Mouse (Mus musculus): ENCODE data around the gene Kdm4c. TPM values are rescaled to one million over a fixed set of nuclear protein-coding genes. Genes with fewer than 3 reads are reported as not detected.
"Not testable (repeated sequence)": the region's sequence is repeated elsewhere in the genome, so short reads cannot be mapped to it uniquely, and the experiment has no call there.

The Kdm4c gene
- 10 to 100 TPM; 27.5 to 27.8 TPM for total RNA-seq (2021)

DNA sequence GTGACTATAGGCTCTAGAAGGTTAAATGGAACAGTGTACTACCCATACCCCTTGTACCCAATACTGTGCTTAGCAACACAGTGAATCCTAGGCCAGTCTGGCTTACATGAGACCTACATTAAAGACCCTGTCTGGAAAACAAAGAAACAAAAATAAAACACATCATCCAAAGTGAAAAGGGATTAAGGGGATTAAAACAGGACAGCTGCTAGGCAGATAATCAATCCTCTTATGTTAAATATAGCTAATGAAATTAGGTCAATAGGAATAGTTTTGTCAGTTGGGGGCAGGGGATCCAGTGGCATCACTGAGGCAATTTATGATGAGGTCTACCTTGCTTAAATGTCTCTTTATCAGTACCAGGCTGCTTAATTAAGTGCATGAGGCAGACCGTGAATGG, at the start of gene Kdm4c:
Kdm4c (plus strand) TSS at position 322 of the 400 bp plus-strand sequence.
- DNase-seq, result no peak
- intact Hi-C loops (cut with DNase I), result no loop called here

DNA sequence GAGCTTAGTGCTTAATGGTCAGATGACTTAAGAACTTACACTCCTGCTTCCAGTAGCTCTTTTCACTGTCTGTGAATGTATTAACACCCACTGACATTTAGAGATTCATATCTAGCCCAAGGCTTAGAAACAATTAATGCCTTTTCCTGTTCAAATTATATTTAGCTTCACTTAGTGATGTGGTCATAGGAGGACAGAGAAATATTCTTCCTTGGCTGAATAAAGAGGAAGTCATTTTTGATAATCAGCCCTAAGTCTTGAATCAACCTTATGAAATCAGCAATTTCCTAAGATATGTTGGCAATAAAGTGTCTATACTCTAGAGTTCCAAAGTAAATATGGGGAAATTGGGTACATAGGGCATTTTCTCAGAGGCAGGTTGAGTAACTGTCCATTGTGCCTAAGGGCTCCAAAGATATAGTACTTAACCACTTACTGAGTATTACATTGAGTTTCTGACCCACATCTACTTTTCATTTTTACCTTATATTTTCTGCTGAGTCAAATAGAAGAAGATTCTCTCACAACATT, 41.0 kb upstream of the Kdm4c start:
- DNase-seq, result no peak
- intact Hi-C loops (cut with DNase I), result no loop called here

DNA sequence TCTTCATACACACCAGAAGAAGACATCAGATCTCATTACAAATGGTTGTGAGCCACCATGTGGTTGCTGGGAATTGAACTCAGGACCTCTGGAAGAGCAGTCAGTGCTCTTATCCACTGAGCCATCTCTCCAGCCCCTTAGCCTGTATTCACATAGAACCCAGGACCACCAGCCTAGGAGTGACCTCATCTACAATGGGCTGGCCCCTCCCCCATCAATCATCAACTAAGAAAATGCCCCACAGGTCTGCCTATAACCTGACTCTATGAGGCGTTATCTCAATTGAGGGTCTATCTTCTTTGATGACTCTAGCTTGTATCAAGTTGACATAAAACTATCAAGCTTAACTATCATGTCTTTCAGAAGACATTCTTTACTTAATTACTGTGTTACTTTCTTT, 20.5 kb upstream of the Kdm4c start:
- intact Hi-C loops (cut with DNase I); DNase-seq: not testable (repeated sequence)

DNA sequence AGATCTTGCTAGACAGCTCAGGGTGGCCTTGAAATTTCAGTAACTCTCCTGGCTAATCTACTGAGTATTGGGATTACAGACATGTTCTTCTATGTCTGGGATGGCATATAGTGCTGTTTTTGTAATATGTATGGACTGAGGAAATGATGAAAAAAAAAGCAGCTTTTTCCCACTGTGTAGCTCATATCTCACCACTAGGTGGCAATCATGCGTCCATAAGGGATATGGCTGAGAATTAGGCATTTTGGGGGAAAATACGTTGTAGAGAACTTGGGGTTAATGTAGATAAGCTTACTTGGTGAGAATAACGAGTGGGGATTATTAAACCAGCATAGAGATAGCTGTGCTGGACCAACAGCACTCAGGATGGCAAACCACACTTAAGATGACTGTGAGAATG, 19.9 kb upstream of the Kdm4c start:
- intact Hi-C loops (cut with DNase I), result no loop called here

DNA sequence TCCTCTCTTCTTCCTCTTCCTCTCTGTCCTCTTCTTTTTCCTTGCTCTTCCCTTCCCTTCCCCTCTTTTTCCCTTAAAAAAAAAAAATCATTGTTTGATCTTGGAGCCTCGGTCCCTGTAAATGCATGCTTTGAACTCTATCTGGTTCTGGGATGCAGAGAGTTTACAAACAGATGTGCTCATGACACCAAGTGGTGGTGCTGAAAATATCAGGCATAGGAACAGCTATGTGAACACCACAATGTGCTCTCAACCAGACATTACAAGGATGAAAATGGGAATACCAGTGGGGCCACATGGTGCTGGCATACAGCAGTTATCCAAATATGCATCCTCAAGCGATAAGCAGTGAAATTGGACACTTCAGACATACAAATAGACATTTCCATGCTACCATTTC, 18.1 kb upstream of the Kdm4c start:
- intact Hi-C loops (cut with DNase I), result no loop called here
- no peak for DNase-seq

More for the DNA sequence above, 19.9 kb upstream of the Kdm4c start:
- no peak for DNase-seq

DNA sequence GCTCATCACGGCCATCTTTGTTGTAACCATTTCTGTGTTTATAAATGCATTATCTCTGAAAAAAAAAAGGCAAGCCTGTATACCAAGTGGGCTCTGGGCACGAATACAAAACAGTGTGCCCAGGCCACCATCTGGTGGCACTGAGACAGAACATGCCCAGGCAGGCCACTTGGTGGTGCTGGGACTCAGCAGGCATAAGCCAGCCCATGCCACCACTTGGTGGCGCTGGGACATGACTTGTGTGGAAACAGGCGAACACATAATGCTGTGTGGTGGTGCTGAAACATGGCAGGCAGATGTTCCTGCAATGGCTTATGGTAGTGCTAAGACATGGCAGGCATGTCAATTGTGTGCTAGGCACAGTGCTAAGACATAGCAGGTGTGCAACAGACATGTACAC, 11.3 kb upstream of the Kdm4c start:
- DNase-seq, result peak; percentile 36
- intact Hi-C loops (cut with DNase I), result no loop called here

DNA sequence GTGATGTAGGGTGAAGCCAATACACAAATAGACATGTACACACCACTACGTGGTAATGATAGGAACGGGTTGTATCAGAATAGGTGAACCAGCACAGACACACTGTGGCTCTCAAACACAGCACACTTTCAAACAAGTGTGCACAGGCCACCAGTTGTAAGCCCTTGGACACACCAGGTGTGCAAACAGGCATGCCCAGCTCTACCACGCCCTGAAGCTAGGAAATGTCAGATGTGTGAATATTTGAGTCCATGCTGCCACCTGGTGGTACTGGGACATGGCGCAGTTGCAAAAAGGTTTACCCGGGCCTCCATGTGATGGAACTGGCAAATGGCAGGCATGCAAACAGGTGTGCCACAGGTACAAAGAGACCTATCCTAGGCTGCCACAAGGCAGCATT, 10.9 kb upstream of the Kdm4c start:
- peak; percentile 47 for DNase-seq
- intact Hi-C loops (cut with DNase I), result no loop called here

DNA sequence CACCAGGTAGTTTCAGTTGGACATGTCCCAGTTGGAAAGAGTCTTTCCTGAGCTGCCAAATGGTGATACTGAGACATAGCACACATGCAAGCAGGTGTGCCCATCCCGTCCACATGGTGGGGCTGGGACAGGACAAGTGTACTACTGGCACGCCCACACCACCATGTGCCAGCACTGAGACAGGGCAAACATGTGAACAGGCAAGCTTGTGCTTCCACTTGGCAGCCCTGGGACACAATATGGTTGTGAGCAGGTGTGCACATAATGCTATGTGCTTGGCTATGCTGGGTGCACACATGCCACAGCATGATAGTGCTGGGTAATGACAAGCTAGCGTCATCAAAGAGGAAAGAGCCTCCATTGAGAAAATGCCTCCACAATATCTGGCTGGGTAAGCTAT, 8.8 kb upstream of the Kdm4c start:
- intact Hi-C loops (cut with DNase I), result no loop called here
- peak; percentile 53 for DNase-seq

DNA sequence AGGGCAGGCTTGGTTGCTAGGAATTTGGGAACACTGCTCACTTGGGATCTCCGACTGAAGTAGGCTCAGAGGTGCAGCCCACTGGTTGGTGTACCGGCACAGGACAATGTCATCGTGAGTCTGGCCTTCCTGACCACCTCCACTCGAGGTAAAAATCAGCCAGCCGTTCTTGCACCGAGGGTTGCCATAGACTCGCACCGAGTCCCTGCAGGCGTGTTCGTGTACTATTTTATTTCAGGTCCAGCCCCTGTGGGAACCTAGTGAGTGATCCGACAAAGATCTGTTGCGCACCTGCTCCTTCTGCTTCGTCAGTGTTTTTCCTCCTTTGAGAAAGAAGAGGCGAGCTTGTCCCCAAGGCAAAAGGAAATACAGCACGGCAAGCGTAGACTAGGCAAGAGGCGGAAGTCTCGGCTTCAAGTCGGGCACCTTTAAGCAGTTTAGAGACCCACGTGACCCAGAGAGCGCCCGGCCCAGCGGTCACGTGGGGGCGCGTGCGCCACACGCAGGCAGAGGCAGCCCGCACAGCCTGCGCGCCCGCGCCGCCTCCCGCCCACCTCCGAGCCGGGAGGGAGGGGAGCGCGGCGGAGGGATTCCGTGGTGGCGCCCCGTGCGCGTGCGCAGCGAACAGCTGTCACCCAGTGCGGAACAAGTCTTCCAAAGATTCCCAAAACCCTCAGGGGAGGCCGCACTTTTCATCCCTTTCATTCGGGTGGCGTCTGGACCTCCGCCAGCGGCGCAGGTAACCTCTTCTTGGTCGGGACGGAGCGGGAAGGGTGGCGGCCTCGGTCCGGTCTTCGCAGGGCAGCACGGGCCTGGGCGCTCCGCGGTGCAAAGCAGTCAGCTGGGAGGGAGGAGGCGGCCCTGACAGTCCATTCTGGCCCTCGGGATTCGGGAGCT, 9.3 kb downstream of the Kdm4c start:
- DNase-seq, result peak; percentile 97
- intact Hi-C loops (cut with DNase I), result no loop called here

DNA sequence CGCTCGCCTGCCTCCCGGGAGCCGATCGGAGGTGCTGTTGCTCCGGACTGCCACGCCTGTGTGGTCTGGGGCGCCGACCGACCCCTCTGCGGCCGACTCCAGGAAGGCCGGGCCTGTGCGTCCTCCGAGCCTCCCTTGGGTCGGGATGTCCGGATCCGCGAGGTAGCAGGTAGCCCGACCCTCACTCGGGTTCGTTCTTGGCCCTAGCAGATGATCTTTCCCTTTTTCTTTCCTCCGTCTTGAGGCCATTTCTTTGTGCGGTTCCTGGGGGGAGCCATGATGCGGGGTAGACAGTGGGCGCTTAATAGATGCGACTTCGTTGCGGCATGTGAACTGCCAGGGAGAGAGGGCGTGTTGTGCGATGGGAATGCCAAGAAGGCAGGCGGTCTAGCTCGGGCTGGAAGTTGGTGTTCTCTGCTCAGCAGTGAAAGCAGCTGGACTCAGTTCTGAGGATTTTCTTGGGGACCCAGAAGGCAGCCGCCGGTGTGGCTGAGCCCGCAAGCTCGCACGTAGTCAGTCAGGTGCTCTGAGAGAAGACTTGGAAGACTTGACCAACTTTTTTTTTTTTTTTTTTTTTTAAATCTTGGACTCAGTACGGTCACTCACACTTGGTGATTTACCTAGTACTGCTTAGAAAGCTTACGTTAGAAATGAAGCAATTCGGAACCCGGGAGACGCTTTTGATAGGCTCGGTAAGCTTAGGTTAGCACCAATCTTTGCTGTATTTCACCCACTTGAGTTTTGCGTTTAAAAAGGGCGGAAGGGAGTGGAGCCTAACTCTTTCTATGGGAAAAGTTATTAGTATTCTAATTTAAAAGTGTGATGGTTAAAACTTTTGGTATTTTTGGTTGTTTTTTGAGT, 10.2 kb downstream of the Kdm4c start:
- DNase-seq, result no peak
- intact Hi-C loops (cut with DNase I), result no loop called here

DNA sequence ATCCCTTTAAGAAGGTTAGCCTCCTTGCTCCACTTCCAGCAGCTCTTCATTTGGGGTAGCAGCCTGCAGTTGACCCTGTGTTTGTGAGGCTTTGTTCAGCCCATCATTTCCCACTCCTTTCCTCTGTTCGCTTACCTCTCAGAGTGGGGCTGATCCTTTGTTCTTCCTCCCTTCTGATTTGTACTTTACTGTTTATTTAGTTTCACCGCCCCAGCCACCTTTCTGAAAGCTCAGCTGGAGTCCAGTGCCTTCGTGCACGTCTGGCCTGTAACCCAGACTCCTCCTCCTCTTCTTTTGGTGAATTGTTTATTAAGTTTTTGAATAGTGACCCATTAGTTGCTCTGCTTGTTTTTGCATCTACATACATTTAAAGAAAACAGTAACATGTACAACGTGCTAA, 15.6 kb downstream of the Kdm4c start:
- intact Hi-C loops (cut with DNase I), result no loop called here
- no peak for DNase-seq

DNA sequence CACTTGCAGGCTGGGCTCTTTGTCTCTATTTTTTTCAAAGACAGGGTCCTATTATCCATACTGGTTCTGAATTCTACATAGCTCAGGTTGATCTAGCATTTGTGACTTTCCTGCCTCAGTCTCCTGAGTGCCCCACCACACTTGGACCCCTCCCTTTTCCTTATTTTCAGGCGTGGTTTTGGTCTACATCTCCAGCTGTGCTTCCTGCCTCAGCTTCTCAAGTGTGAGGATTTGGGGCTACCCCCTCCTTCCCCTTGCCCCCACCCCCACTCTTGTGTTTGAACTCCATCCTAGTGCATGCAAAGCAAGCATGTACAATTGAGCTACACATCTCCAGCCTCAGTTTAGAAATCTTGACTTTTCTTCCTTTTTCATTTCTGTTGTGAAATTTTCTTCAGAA, 16.2 kb downstream of the Kdm4c start:
- no peak for DNase-seq
- intact Hi-C loops (cut with DNase I), result no loop called here

DNA sequence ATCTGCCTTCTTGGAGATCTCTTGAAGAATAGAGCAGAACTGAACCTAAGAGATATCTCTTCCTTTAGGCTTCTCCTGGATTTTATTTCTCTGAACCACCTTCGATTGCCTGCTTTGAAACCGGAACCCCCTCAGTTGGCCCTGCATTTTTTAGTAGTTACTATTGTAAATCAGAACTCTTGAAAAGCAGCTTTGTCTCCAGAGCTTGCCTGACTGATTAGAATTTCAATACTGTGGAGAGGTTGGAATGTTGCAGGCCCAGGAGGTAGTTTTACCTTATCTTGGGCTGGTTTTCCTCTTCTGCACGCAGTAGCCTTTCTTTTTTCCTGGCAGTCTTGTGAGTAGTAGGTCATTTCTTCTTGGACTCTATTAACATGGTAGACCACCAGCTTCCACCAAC, 17.0 kb downstream of the Kdm4c start:
- no peak for DNase-seq
- intact Hi-C loops (cut with DNase I), result no loop called here

DNA sequence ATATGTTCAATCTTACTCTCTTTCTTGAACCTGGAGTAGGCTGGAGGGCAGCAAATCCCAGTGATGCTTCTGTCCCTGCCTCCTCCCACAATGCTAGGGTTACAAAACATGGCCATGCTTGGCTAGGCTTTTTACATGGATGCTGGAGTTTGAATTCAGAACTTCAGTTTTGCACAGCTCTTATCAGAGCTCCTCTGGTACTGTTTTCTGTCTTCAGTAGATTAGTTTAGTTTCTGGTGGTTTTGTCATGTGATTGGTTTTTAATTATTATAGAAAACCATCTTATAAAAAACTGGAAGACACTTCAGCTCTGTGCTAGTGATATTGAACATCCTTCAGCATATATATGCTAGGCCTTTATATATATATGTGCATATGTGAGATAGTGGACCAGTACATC, 19.6 kb downstream of the Kdm4c start:
- no peak for DNase-seq
- intact Hi-C loops (cut with DNase I), result no loop called here

DNA sequence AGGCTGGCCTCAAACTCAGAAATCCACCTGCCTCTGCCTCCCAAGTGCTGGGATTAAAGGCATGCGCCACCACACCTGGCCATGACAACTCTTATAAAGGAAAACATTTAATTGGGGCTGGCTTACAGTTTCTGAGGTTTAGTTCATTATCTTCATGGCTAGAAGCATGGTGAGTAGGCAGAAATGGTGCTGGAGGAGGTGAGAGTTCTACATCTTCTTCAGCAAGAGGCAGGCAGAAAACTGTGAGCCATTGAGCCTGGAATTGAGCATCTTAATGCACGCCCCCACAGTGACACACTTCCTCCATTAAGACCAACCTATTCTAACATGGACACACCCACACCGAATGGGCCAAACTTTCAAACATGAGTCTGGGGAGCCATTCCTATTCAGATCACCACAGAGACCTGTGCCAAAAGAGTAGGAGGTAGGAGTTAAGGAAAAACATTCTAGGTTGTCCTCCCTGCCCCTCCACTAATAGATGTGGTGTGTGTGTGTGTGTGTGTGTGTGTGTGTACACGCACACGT, 22.2 kb downstream of the Kdm4c start:
- intact Hi-C loops (cut with DNase I), result no loop called here
- no peak for DNase-seq

DNA sequence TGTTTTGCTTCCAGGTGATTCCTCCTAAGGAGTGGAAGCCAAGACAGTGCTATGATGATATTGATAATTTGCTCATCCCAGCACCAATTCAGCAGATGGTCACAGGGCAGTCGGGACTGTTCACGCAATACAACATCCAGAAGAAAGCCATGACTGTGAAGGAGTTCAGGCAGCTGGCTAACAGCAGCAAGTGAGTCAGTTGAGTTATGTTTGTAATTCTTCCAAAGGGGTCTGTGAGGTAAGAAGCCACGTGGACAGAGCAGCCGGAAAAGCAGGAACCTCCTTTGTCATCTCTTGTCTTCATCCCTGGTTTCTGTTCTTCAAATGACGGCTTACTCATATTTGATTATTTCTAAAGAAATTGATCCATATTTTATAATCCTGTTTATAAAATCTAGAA, 28.9 kb downstream of the Kdm4c start:
- DNase-seq, result no peak
- intact Hi-C loops (cut with DNase I), result no loop called here

DNA sequence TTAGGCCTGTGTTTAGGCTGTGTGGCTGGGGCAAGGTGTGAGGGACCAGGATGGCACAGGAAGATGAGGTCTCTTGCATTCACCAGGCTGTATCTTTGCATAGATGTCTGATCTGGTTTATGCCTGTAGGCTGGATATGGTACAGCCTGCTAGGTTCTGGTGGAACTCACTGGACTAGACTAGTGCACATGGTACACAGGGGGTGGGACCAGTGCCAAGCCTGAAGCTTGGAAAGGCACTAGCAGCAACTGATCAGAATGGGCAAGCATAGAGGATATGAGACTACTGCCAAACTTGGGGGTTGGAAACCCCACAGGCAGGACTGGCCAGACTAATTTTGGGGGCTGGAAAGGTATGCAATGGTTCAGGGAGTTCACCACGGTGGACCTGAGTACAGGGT, 35.2 kb downstream of the Kdm4c start:
- intact Hi-C loops (cut with DNase I), result no loop called here

DNA sequence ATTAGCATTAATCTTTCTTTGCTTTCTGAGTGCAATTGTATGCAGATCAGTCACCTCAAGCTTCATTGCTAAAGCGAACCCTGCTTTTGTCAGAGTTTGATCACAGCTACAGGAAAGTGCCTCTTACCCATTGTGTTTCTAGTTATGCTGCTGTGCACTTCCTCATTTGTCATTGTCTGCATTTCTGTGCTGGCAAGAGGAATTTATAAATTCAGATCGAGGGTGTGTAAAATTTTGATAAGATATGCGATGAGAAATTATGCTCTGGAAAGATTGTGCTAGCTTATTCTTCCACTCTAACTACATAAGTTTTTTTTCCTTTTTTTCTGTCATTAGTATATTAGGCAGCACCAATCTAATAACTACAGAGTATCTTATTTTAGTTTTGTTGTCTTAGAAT, 37.9 kb downstream of the Kdm4c start:
- no peak for DNase-seq
- intact Hi-C loops (cut with DNase I), result no loop called here

More for the DNA sequence above, 35.2 kb downstream of the Kdm4c start:
- peak; percentile 21 for DNase-seq

DNA sequence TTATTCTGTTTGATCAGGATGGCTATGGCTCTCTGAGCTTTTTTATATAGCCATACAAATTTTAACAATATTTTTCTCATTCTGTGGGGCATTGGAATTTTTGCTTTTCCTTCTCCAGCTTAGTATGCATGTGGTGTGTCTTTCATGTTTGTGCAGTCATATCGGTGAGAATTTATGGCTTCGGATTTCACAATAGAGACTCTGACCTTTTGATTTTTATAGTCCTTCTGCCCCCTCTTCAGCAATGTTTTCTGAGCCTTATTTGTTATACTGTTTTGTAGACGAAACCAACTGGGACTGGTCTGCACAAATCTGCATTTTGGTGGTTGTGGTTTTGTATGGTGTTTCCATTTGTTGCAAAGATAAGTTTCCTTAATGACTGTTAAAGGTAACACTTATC, 45.6 kb downstream of the Kdm4c start:
- intact Hi-C loops (cut with DNase I), result no loop called here
- no peak for DNase-seq

DNA sequence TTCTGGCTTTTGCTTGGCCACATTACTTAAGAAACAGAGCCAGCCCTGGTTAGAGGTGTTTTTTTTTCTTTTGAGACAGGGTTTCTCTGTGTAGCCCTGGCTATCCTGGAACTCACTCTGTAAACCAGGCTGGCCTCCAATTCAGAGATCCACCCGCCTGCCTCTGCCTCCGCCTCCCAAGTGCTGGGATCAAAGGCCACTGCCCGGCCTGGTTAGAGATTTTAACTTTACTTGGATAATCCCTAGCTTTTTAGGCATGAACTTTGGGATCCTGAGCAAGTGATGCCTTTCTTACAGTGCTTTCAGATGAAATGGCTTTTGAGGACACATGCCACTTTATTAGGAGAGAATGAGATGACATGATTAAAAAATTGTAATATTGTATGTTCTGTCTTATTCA, 52.4 kb downstream of the Kdm4c start:
- DNase-seq, result no peak
- intact Hi-C loops (cut with DNase I), result no loop called here
